24 mouse cellular contexts compared by ENCODE assay signal in the genomic region with DNA sequence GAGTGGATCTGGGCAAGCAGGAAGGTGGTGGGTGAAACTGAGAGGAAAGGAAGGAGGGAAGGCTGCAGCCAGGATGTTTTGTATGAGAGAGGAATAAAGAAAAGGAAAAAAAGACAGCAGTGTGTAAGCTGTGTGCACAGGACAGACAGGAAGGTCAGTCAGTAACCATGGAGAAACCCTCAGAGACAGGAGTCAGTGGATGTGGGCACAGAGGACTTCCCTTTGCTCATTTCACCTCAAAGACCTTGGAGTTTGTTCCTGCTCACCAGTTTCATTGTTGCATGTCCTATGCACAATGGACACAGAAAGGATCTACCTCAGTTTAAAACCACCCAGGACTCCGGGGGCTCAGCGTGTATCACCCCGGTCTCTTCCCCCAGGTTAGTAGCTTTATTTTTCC. TPM values are rescaled to one million over a fixed set of nuclear protein-coding genes. Genes with fewer than 3 reads are reported as not detected.
"Had no signal": no experiment of that assay in that cellular context is flagged by ENCODE, and none has a peak within 500 bp of the region (broad histone marks: within the 10 kb centered on the region; RNA-seq: fewer than 3 reads in every experiment).

No protein-coding gene starts in this region.

- H3K36me3 ChIP-seq: lung, embryonic 15.5 days; midbrain, embryonic 12.5 days; neural tube, embryonic 13.5 days; neural tube, embryonic 15.5 days had no signal

- DNase-seq: liver, postnatal 0 days; lung, adult 2 months; lung, postnatal 14 days; lung, postnatal 36 days; midbrain, embryonic 14.5 days; retina, postnatal 1 day; right cerebral cortex, adult 18-20 months; right cerebral cortex, postnatal 25 days; right cerebral cortex, postnatal 4 days; spleen, adult 18-20 months; thymus, adult 18-20 months; thymus, postnatal 14 days; thymus, postnatal 36 days had no signal

- H3K27ac ChIP-seq: lung, embryonic 15.5 days; macrophage; midbrain, embryonic 12.5 days; neural tube, embryonic 13.5 days; neural tube, embryonic 15.5 days had no signal

- H3K9ac ChIP-seq: liver, postnatal 0 days; lung, embryonic 15.5 days; midbrain, embryonic 12.5 days; neural tube, embryonic 13.5 days; neural tube, embryonic 15.5 days had no signal

- H3K4me2 ChIP-seq: lung, embryonic 15.5 days; midbrain, embryonic 12.5 days; neural tube, embryonic 13.5 days; neural tube, embryonic 15.5 days had no signal

- H3K4me3 ChIP-seq: lung, embryonic 15.5 days; megakaryocyte, embryonic 14.5 days; midbrain, embryonic 12.5 days; myocyte; neural tube, embryonic 13.5 days; neural tube, embryonic 15.5 days had no signal

- H3K4me1 ChIP-seq: midbrain, embryonic 12.5 days; neural tube, embryonic 13.5 days; neural tube, embryonic 15.5 days had no signal

- ATAC-seq: liver, postnatal 0 days; lung, postnatal 0 days; midbrain, embryonic 16.5 days had no signal

- H3K27me3 ChIP-seq: lung, embryonic 15.5 days; megakaryocyte, embryonic 14.5 days; midbrain, embryonic 12.5 days; neural tube, embryonic 13.5 days; neural tube, embryonic 15.5 days had no signal

- H3K9me3 ChIP-seq: lung, embryonic 15.5 days; megakaryocyte, embryonic 14.5 days; midbrain, embryonic 12.5 days; neural tube, embryonic 15.5 days had no signal

RNA-seq across cellular contexts. Expression of gene Clec2e, which starts 15.5 kb away (rescaled TPM):
- polyA plus RNA-seq: liver, postnatal 0 days; lung, embryonic 15.5 days; lung, postnatal 0 days; midbrain, embryonic 12.5 days; midbrain, embryonic 14.5 days; midbrain, embryonic 16.5 days; myocyte; neural tube, embryonic 11.5 days; neural tube, embryonic 13.5 days; neural tube, embryonic 15.5 days; stomach, embryonic 14.5 days had no signal
